Mouse (Mus musculus) olfactory bulb, adult 2 months (tissue): Measurements from ENCODE around the gene Crtc1.

Experiments
- CTCF ChIP-seq: fragments of 200-500 bp; IDR thresholded peaks from 2 replicates; pipeline ENCODE4 v1.5.1; 2012; ENCODE audit warnings: low read depth, mild to moderate bottlenecking, low read length, moderate library complexity; ENCODE audit not compliant: insufficient read depth
- POLR2A ChIP-seq: fragments of 200-500 bp; IDR thresholded peaks from 2 replicates; pipeline ENCODE4 v1.6.1; 2012; ENCODE audit warnings: mild to moderate bottlenecking, low read depth, low read length, moderate library complexity; ENCODE audit not compliant: insufficient read depth

DNA sequence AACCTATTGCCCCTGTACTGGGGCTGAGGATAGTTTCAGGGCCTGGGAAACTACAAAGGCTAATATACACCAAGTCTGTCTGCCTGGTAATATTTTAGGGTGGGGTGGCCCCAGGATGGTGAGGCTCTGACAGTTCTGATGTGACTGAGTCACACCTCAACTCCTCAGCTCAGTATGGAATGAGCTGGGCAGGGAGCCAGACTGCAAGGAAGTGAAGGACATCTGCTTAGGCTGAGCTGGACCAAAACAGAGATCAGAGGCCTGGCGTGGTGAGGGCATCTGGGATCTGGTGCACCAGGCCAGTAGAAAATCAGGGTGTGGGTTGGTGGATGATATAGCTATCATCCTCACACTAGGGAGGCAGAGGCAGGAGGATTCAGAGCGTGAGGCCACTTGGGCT lies 49.7 kb downstream of the Crtc1 start:
- no peak for TF ChIP-seq POLR2A
- no peak for TF ChIP-seq CTCF
